Mouse (Mus musculus) erythroblast, embryonic 14.5 days (primary cell): ENCODE results near the gene Clec2l.

ENCODE experiments used
- GATA1 ChIP-seq: IDR thresholded peaks from 2 replicates; pipeline ENCODE4 v1.6.1; 2012; ENCODE audit warnings: low read length, inconsistent platforms, mixed read lengths
- TAL1 ChIP-seq: IDR thresholded peaks from 3 replicates; pipeline ENCODE4 v1.6.1; 2012; ENCODE audit warnings: low read length, inconsistent platforms, mixed read lengths

DNA sequence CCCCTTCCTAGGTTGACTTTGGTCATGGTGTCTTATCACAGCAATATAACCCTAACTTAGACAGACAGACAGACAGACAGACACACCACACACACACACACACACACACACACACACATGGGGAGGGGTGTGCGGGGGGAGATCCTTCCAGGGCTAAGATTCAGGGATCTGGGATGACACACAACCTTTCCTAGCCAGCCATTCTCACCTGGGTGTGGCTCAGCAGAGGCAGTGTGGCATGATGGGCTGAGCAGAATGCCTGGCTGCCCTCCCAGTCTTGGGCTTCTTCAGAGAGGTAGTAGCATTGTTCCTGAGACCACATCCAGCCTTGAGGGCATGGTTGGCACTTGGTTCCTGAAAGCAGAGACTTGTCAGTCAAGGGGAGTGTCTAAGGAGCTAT is 33.3 kb upstream of the Clec2l start:
- TF ChIP-seq TAL1: no peak
- TF ChIP-seq GATA1: no peak
